ENCODE assay signal across 15 mouse cellular contexts in genomic region chr14:121000561-121001340, GRCm38 (mm10). TPM values are rescaled to one million over a fixed set of nuclear protein-coding genes. Genes with fewer than 3 reads are reported as not detected.
A peak's percentile ranks its signal among the peaks of the same experiment; 100 is the strongest.
DNase-seq lines count a peak whose midpoint lies in the region; ATAC-seq and TF ChIP-seq lines count a peak whose summit lies in the region.
"Had no signal": no experiment of that assay in that cellular context is flagged by ENCODE, and none has a peak within 500 bp of the region (broad histone marks: within the 10 kb centered on the region; RNA-seq: fewer than 3 reads in every experiment).

No protein-coding gene starts in this region.

- no peaks in the 10 kb centered on the region for H3K9me3 ChIP-seq in embryonic facial prominence, embryonic 14.5 days (ENCODE audit: control insufficient read depth, low read length)

- no peak overlapping the region for H3K4me2 ChIP-seq in embryonic facial prominence, embryonic 14.5 days (ENCODE audit: low read depth, low read length)
- H3K4me2 ChIP-seq: liver, embryonic 11.5 days had no signal

- no peak overlapping the region for H3K27ac ChIP-seq in kidney, adult 2 months (ENCODE audit: insufficient read depth, low read depth, low read length)
- no peak overlapping the region for H3K27ac ChIP-seq in embryonic facial prominence, embryonic 14.5 days (replicated peaks; ENCODE audit: low read depth, low read length)
- no peak overlapping the region for H3K27ac ChIP-seq in cerebellum, adult 2 months (ENCODE audit: insufficient read depth, low read length)
- H3K27ac ChIP-seq: layer of hippocampus, adult 2 months had no signal

- ATAC-seq in embryonic facial prominence, embryonic 14.5 days (ENCODE audit: low read depth) = no peak
- ATAC-seq in inflammation-experienced regulatory T-cells, adult 6 months = no peak

- no peaks in the 10 kb centered on the region for H3K36me3 ChIP-seq in kidney, adult 2 months (ENCODE audit: control insufficient read depth, insufficient read depth, low read length)
- H3K36me3 ChIP-seq in embryonic facial prominence, embryonic 14.5 days (ENCODE audit: control insufficient read depth, insufficient read depth, low read length) = no peaks in the 10 kb centered on the region

- no peak overlapping the region for H3K4me3 ChIP-seq in kidney, adult 2 months (ENCODE audit: insufficient read depth, low read depth, low read length)
- H3K4me3 ChIP-seq in embryonic facial prominence, embryonic 14.5 days (ENCODE audit: low read depth, low read length) = no peak overlapping the region
- no peak overlapping the region for H3K4me3 ChIP-seq in cerebellum, adult 2 months (replicated peaks; ENCODE audit: insufficient read depth, low read depth, low read length)
- H3K4me3 ChIP-seq: layer of hippocampus, adult 2 months had no signal

- peak; percentile 22 for DNase-seq in kidney, adult 2 months
- DNase-seq in kidney, adult 11 months = no peak
- peak; percentile 27 for DNase-seq in Muller cell, postnatal 12 days (ENCODE audit: inconsistent ontology term)
- DNase-seq in embryonic facial prominence, embryonic 14.5 days (ENCODE audit: low spot score) = peak; percentile 22
- DNase-seq in lung, postnatal 10 days = peak; percentile 47
- no peak for DNase-seq in left cerebral cortex, adult 11 months (ENCODE audit: low spot score)
- no peak for DNase-seq in cerebellum, adult 2 months
- DNase-seq: adrenal gland, adult 8-10 months; cerebellum, adult 11-12 months; gastrocnemius, postnatal 10 days; heart, postnatal 14 days; right cerebral cortex, postnatal 14 days had no signal

- TF ChIP-seq CTCF in kidney, adult 2 months (conservative IDR thresholded peaks at IDR 0.05; ENCODE audit: insufficient read depth, insufficient read length, low read depth, low read length) = no peak
- no peak for TF ChIP-seq CTCF in cerebellum, adult 2 months (IDR thresholded peaks at IDR 0.05; ENCODE audit: borderline replicate concordance, insufficient read depth, low read depth, low read length)

- no peaks in the 10 kb centered on the region for H3K27me3 ChIP-seq in kidney, adult 2 months (replicated peaks; ENCODE audit: control insufficient read depth, insufficient read depth, low read length)
- H3K27me3 ChIP-seq in embryonic facial prominence, embryonic 14.5 days (replicated peaks; ENCODE audit: control insufficient read depth, insufficient read depth, low read length) = no peaks in the 10 kb centered on the region
- no peaks in the 10 kb centered on the region for H3K27me3 ChIP-seq in cerebellum, adult 2 months (ENCODE audit: control insufficient read depth, insufficient read depth, low read length)

- no peaks in the 10 kb centered on the region for H3K4me1 ChIP-seq in kidney, adult 2 months (ENCODE audit: control insufficient read depth, insufficient read depth, low read length)
- H3K4me1 ChIP-seq in embryonic facial prominence, embryonic 14.5 days (ENCODE audit: control insufficient read depth, insufficient read depth, low read length) = no peaks in the 10 kb centered on the region
- no peaks in the 10 kb centered on the region for H3K4me1 ChIP-seq in cerebellum, adult 2 months (ENCODE audit: control insufficient read depth, insufficient read depth, low read length)

- no peak for TF ChIP-seq POLR2A in kidney, adult 2 months (IDR thresholded peaks at IDR 0.05; ENCODE audit: low read depth, low read length)
- no peak for TF ChIP-seq POLR2A in cerebellum, adult 2 months (IDR thresholded peaks at IDR 0.05; ENCODE audit: borderline replicate concordance, insufficient read depth, low read length)

- WGBS in kidney, adult 2 months = 43% methylated on average over 12 of the region's 12 CpGs
- WGBS in embryonic facial prominence, embryonic 14.5 days = 36% methylated on average over 12 of the region's 12 CpGs
- WGBS in cerebellum, adult 2 months = 46% methylated on average over 12 of the region's 12 CpGs

- H3K9ac ChIP-seq in embryonic facial prominence, embryonic 14.5 days (ENCODE audit: low read depth, low read length) = no peak overlapping the region

RNA-seq across cellular contexts. Expression of gene Farp1, which starts 34.2 kb away (rescaled TPM):
- 28.8 and 30.1 TPM in 2 replicates for polyA plus RNA-seq in kidney, adult 2 months (2012; rRNA removed)
- 34.2 and 40.5 TPM in 2 replicates for polyA plus RNA-seq in embryonic facial prominence, embryonic 14.5 days (2014; fragmentation: Nextera tagmentation; extraction: Ambion mirVana)
- 1 to 10 TPM; 2.0 to 3.1 (median 2.9) TPM for polyA plus RNA-seq in inflammation-experienced regulatory T-cells, adult 6 months (2017; shearing (Covaris generic))
- polyA plus RNA-seq in cerebellum, adult 2 months (2012; rRNA removed) = 43.3 and 44.4 TPM in 2 replicates

Comparison
In these comparisons a context has a peak if more than half of its experiments do, and no peak if none do; other contexts are left out.
1. DNase-seq: peak in kidney, adult 2 months (single experiment), Muller cell, postnatal 12 days (single experiment), embryonic facial prominence, embryonic 14.5 days (single experiment) and lung, postnatal 10 days (single experiment); none in kidney, adult 11 months (single experiment), left cerebral cortex, adult 11 months (single experiment) and cerebellum, adult 2 months (0 of 2).